ENCODE assay signal across 16 mouse cellular contexts in genomic region chr1:177489844-177490243, GRCm38 (mm10). TPM values are rescaled to one million over a fixed set of nuclear protein-coding genes. Genes with fewer than 3 reads are reported as not detected.
DNase-seq lines count a peak whose midpoint lies in the region; ATAC-seq and TF ChIP-seq lines count a peak whose summit lies in the region.
"Had no signal": no experiment of that assay in that cellular context is flagged by ENCODE, and none has a peak within 500 bp of the region (broad histone marks: within the 10 kb centered on the region; RNA-seq: fewer than 3 reads in every experiment).

No protein-coding gene starts in this region.

- no peaks in the 10 kb centered on the region for H3K36me3 ChIP-seq in heart, embryonic 10.5 days
- no peaks in the 10 kb centered on the region for H3K36me3 ChIP-seq in spleen, adult 2 months (ENCODE audit: control insufficient read depth, insufficient read depth, low read length)
- H3K36me3 ChIP-seq in forebrain, embryonic 14.5 days (ENCODE audit: control insufficient read depth, insufficient read depth, low read length), result no peaks in the 10 kb centered on the region
- H3K36me3 ChIP-seq: limb, embryonic 15.5 days; neural tube, embryonic 15.5 days had no signal

- DNase-seq in heart, adult 18-20 months, result peak; percentile 12 to 59
- DNase-seq in heart, embryonic 10.5 days (ENCODE audit: low spot score), result no peak
- DNase-seq in spleen, adult 2 months (ENCODE audit: low read depth in 1 of 2, low spot score in 2 of 2), result peak; percentile 29 to 33
- no peak for DNase-seq in spleen, postnatal 14 days (ENCODE audit: low spot score in 2 of 2)
- peak; percentile 53 for DNase-seq in lung, postnatal 36 days
- DNase-seq in forebrain, embryonic 14.5 days (ENCODE audit: low spot score), result no peak
- no peak for DNase-seq in layer of hippocampus, adult 2 months (ENCODE audit: low spot score in 2 of 2)
- DNase-seq: adrenal gland, adult 2 months; kidney, postnatal 10 days; midbrain, embryonic 14.5 days; right cerebral cortex, postnatal 14 days had no signal

- H3K9me3 ChIP-seq in heart, embryonic 10.5 days, result no peaks in the 10 kb centered on the region
- H3K9me3 ChIP-seq in forebrain, embryonic 14.5 days (replicated peaks; ENCODE audit: control insufficient read depth, low read length), result no peaks in the 10 kb centered on the region
- H3K9me3 ChIP-seq: limb, embryonic 15.5 days; neural tube, embryonic 15.5 days had no signal

- H3K4me3 ChIP-seq in heart, embryonic 10.5 days, result no peak overlapping the region
- peak overlapping the region; percentile 26; the same call in 1 of the 2 replicates for H3K4me3 ChIP-seq in spleen, adult 2 months (ENCODE audit: extremely low read depth, insufficient read depth, insufficient read length)
- no peak overlapping the region for H3K4me3 ChIP-seq in forebrain, embryonic 14.5 days (ENCODE audit: low read depth, low read length)
- no peak overlapping the region for H3K4me3 ChIP-seq in layer of hippocampus, adult 2 months
- H3K4me3 ChIP-seq: left cerebral cortex, adult 2 months; limb, embryonic 15.5 days; neural tube, embryonic 15.5 days had no signal

- H3K27me3 ChIP-seq in heart, embryonic 10.5 days (ENCODE audit: insufficient read depth, poor library complexity, severe bottlenecking), result 0 out of 2 replicates have a peak, but pooled peaks cover under 1% of the 10 kb centered on the region
- H3K27me3 ChIP-seq in spleen, adult 2 months (ENCODE audit: control insufficient read depth, insufficient read depth, low read length), result no peaks in the 10 kb centered on the region
- no peaks in the 10 kb centered on the region; the same call in 1 of the 2 replicates for H3K27me3 ChIP-seq in forebrain, embryonic 14.5 days (replicated peaks; ENCODE audit: control insufficient read depth, insufficient read depth, low read length)
- H3K27me3 ChIP-seq: limb, embryonic 15.5 days; neural tube, embryonic 15.5 days had no signal

- H3K4me2 ChIP-seq in forebrain, embryonic 14.5 days (ENCODE audit: low read length), result no peak overlapping the region
- H3K4me2 ChIP-seq: limb, embryonic 15.5 days; neural tube, embryonic 15.5 days had no signal

- H3K4me1 ChIP-seq in heart, embryonic 10.5 days, result peaks cover 10% of the 10 kb centered on the region
- H3K4me1 ChIP-seq in spleen, adult 2 months (ENCODE audit: control insufficient read depth, insufficient read depth, insufficient read length), result peaks cover 14% of the 10 kb centered on the region; the same call in 1 of the 2 replicates
- H3K4me1 ChIP-seq in forebrain, embryonic 14.5 days (ENCODE audit: control insufficient read depth, insufficient read depth, low read length), result peaks cover 7% of the 10 kb centered on the region
- H3K4me1 ChIP-seq: limb, embryonic 15.5 days had no signal

- no peak for TF ChIP-seq POLR2A in spleen, adult 2 months (IDR thresholded peaks at IDR 0.05; ENCODE audit: low read depth, low read length)

- no peak overlapping the region for H3K27ac ChIP-seq in heart, embryonic 10.5 days
- peak overlapping the region; percentile 15; the same call in 1 of the 2 replicates for H3K27ac ChIP-seq in spleen, adult 2 months (ENCODE audit: insufficient read depth, low read length)
- no peak overlapping the region for H3K27ac ChIP-seq in forebrain, embryonic 14.5 days (ENCODE audit: low read depth, low read length)
- H3K27ac ChIP-seq in layer of hippocampus, adult 2 months, result no peak overlapping the region; the same call in 1 of the 2 replicates
- H3K27ac ChIP-seq: left cerebral cortex, adult 2 months; limb, embryonic 15.5 days; neural tube, embryonic 15.5 days had no signal

- WGBS in heart, embryonic 10.5 days, result 61% methylated on average over 7 of the region's 7 CpGs
- WGBS in spleen, adult 2 months, result 13% methylated on average over 7 of the region's 7 CpGs
- 82% methylated on average over 7 of the region's 7 CpGs for WGBS in forebrain, embryonic 14.5 days

- H3K9ac ChIP-seq in forebrain, embryonic 14.5 days (ENCODE audit: low read length), result no peak overlapping the region
- H3K9ac ChIP-seq: limb, embryonic 15.5 days; neural tube, embryonic 15.5 days had no signal

- no peak for TF ChIP-seq CTCF in spleen, adult 2 months (IDR thresholded peaks at IDR 0.05; ENCODE audit: extremely low read depth, insufficient read depth, insufficient read length, insufficient replicate concordance)
- no peak for TF ChIP-seq CTCF in layer of hippocampus, adult 2 months (conservative IDR thresholded peaks at IDR 0.05)

- no peak for ATAC-seq in forebrain, embryonic 14.5 days
- no peak for ATAC-seq in activated CD4-positive, CD25-positive, alpha-beta regulatory T cell, adult 4 months
- ATAC-seq: inflammation-experienced regulatory T-cells, adult 6 months had no signal

RNA-seq across cellular contexts. Expression of gene Zbtb18, which starts 47.7 kb away (rescaled TPM):
- total RNA-seq in heart, adult 18-20 months (2021), result 10 to 100 TPM; 42.2 to 49.5 TPM
- 1.2 and 1.6 TPM in 2 replicates for polyA plus RNA-seq in heart, embryonic 10.5 days (2016; fragmentation: Nextera tagmentation; extraction: Ambion mirVana)
- polyA plus RNA-seq in spleen, adult 2 months (2012; rRNA removed), result 18.1 and 19.9 TPM in 2 replicates
- polyA plus RNA-seq in forebrain, embryonic 14.5 days (2014; fragmentation: Nextera tagmentation; extraction: Ambion mirVana), result 102 and 109 TPM in 2 replicates
- polyA plus RNA-seq in activated CD4-positive, CD25-positive, alpha-beta regulatory T cell, adult 4 months (2017; shearing (Covaris generic)), result 1 to 10 TPM; 2.2 to 3.8 TPM
- total RNA-seq in layer of hippocampus, adult 2 months (2021), result 100 to 1,000 TPM; 585 to 647 TPM

Comparison
In these comparisons a context has a peak if more than half of its experiments do, and no peak if none do; other contexts are left out.
1. DNase-seq: peak in heart, adult 18-20 months (2 of 2), spleen, adult 2 months (2 of 2) and lung, postnatal 36 days (single experiment); none in heart, embryonic 10.5 days (single experiment), spleen, postnatal 14 days (0 of 2), forebrain, embryonic 14.5 days (single experiment) and layer of hippocampus, adult 2 months (0 of 2).